ENCODE assay signal across 12 mouse cellular contexts in genomic region chr1:133296376-133296775, GRCm38 (mm10). TPM values are rescaled to one million over a fixed set of nuclear protein-coding genes. Genes with fewer than 3 reads are reported as not detected.
DNase-seq lines count a peak whose midpoint lies in the region; ATAC-seq and TF ChIP-seq lines count a peak whose summit lies in the region.
"Had no signal": no experiment of that assay in that cellular context is flagged by ENCODE, and none has a peak within 500 bp of the region (broad histone marks: within the 10 kb centered on the region; RNA-seq: fewer than 3 reads in every experiment).

No protein-coding gene starts in this region.

- H3K27me3 ChIP-seq in megakaryocyte, embryonic 14.5 days (replicated peaks), result peaks cover 84% of the 10 kb centered on the region
- H3K27me3 ChIP-seq in embryonic facial prominence, embryonic 14.5 days (replicated peaks; ENCODE audit: control insufficient read depth, insufficient read depth, low read length), result 0 out of 2 replicates have a peak, but pooled peaks cover 4% of the 10 kb centered on the region
- H3K27me3 ChIP-seq in thymus, adult 2 months (ENCODE audit: control insufficient read depth, insufficient read depth, low read length), result no peaks in the 10 kb centered on the region
- H3K27me3 ChIP-seq: heart, embryonic 13.5 days had no signal

- H3K27ac ChIP-seq in embryonic facial prominence, embryonic 14.5 days (replicated peaks; ENCODE audit: low read depth, low read length), result no peak overlapping the region
- no peak overlapping the region for H3K27ac ChIP-seq in thymus, adult 2 months (ENCODE audit: control insufficient read depth, insufficient read depth, low read length)
- H3K27ac ChIP-seq: heart, embryonic 13.5 days had no signal

- intact Hi-C loops in heart, postnatal 36 days (cut with DNase I), result loop anchor here (2.0 kb wide), 1 partner anchor 70 kb away; no protein-coding TSS in a partner anchor

- no peak for TF ChIP-seq CTCF in thymus, adult 2 months (IDR thresholded peaks at IDR 0.05; ENCODE audit: borderline replicate concordance, control insufficient read depth, extremely low read depth, insufficient read depth, low read length, poor library complexity)

- no peaks in the 10 kb centered on the region for H3K9me3 ChIP-seq in megakaryocyte, embryonic 14.5 days
- H3K9me3 ChIP-seq in embryonic facial prominence, embryonic 14.5 days (ENCODE audit: control insufficient read depth, low read length), result no peaks in the 10 kb centered on the region
- H3K9me3 ChIP-seq: G1E; heart, embryonic 13.5 days had no signal

- no peak overlapping the region for H3K9ac ChIP-seq in embryonic facial prominence, embryonic 14.5 days (ENCODE audit: low read depth, low read length)
- H3K9ac ChIP-seq: heart, embryonic 13.5 days had no signal

- peak overlapping the region; percentile 12 for H3K4me3 ChIP-seq in megakaryocyte, embryonic 14.5 days (replicated peaks)
- H3K4me3 ChIP-seq in embryonic facial prominence, embryonic 14.5 days (ENCODE audit: low read depth, low read length), result no peak overlapping the region
- H3K4me3 ChIP-seq in thymus, adult 2 months (ENCODE audit: control insufficient read depth, insufficient read depth, low read length), result no peak overlapping the region
- H3K4me3 ChIP-seq: heart, embryonic 13.5 days had no signal

- H3K36me3 ChIP-seq in megakaryocyte, embryonic 14.5 days (replicated peaks; ENCODE audit: low read length), result no peaks in the 10 kb centered on the region
- no peaks in the 10 kb centered on the region for H3K36me3 ChIP-seq in embryonic facial prominence, embryonic 14.5 days (ENCODE audit: control insufficient read depth, insufficient read depth, low read length)
- no peaks in the 10 kb centered on the region for H3K36me3 ChIP-seq in thymus, adult 2 months (ENCODE audit: control insufficient read depth, insufficient read depth, low read length)
- H3K36me3 ChIP-seq: G1E had no signal

- DNase-seq in embryonic facial prominence, embryonic 14.5 days (ENCODE audit: low spot score), result peak; percentile 58
- peak; percentile 54 to 66 for DNase-seq in heart, postnatal 36 days
- peak; percentile 66 for DNase-seq in testis, postnatal 10 days (ENCODE audit: low spot score)
- DNase-seq in thymus, adult 2 months, result no peak
- no peak for DNase-seq in thymus, adult 18-20 months
- DNase-seq in urinary bladder, adult 2 months (ENCODE audit: low spot score), result no peak

- 64% methylated on average over 9 of the region's 9 CpGs for WGBS in embryonic facial prominence, embryonic 14.5 days
- WGBS in thymus, adult 2 months, result 95% methylated on average over 9 of the region's 9 CpGs

- no peak overlapping the region for H3K4me2 ChIP-seq in embryonic facial prominence, embryonic 14.5 days (ENCODE audit: low read depth, low read length)
- H3K4me2 ChIP-seq: heart, embryonic 13.5 days; midbrain, embryonic 11.5 days had no signal

- peaks cover 16% of the 10 kb centered on the region for H3K4me1 ChIP-seq in megakaryocyte, embryonic 14.5 days
- peaks cover 14% of the 10 kb centered on the region; the same call in 1 of the 2 replicates for H3K4me1 ChIP-seq in embryonic facial prominence, embryonic 14.5 days (ENCODE audit: control insufficient read depth, insufficient read depth, low read length)
- no peaks in the 10 kb centered on the region for H3K4me1 ChIP-seq in thymus, adult 2 months (replicated peaks; ENCODE audit: control insufficient read depth, insufficient read depth, low read length)

- ATAC-seq in megakaryocyte, adult 5-6 weeks (ENCODE audit: poor library complexity, severe bottlenecking), result no peak
- ATAC-seq in embryonic facial prominence, embryonic 14.5 days (ENCODE audit: low read depth), result peak; percentile 56

- no peak for TF ChIP-seq POLR2A in thymus, adult 2 months (IDR thresholded peaks at IDR 0.05; ENCODE audit: control insufficient read depth, extremely low read depth, insufficient read depth, low read length, poor library complexity)

RNA-seq across cellular contexts. Expression of gene Golt1a, which starts 13.2 kb away (rescaled TPM):
- not detected in 2 replicates for polyA plus RNA-seq in megakaryocyte, embryonic 14.5 days (2012; ENCODE audit: insufficient read depth, low replicate concordance)
- total RNA-seq in megakaryocyte, adult 5-6 weeks (2015), result not detected in 2 replicates
- not detected in 2 replicates for total RNA-seq in megakaryocyte, adult 5-6 weeks (2017)
- not detected in 2 replicates for polyA plus RNA-seq in embryonic facial prominence, embryonic 14.5 days (2014; fragmentation: Nextera tagmentation; extraction: Ambion mirVana)
- total RNA-seq in heart, postnatal 36 days (2021), result not detected
- polyA plus RNA-seq in thymus, adult 2 months (2012; rRNA removed), result 0.07 TPM in 1 of 2 replicates, not detected in the other
- polyA plus RNA-seq in urinary bladder, adult 2 months (2012; rRNA removed), result 1.7 and 1.9 TPM in 2 replicates
- total RNA-seq: G1E had no signal
- polyA plus RNA-seq: G1E; midbrain, embryonic 11.5 days had no signal

RNA-seq across cellular contexts. Expression of gene Kiss1, which starts 25.3 kb away (rescaled TPM):
- polyA plus RNA-seq in megakaryocyte, embryonic 14.5 days (2012; ENCODE audit: insufficient read depth, low replicate concordance), result not detected in 2 replicates
- not detected in 2 replicates for total RNA-seq in megakaryocyte, adult 5-6 weeks (2015)
- total RNA-seq in megakaryocyte, adult 5-6 weeks (2017), result not detected in 2 replicates
- not detected in 2 replicates for polyA plus RNA-seq in embryonic facial prominence, embryonic 14.5 days (2014; fragmentation: Nextera tagmentation; extraction: Ambion mirVana)
- total RNA-seq in heart, postnatal 36 days (2021), result not detected
- 0.37 TPM in 1 of 2 replicates, not detected in the other for polyA plus RNA-seq in thymus, adult 2 months (2012; rRNA removed)
- not detected in 2 replicates for polyA plus RNA-seq in urinary bladder, adult 2 months (2012; rRNA removed)
- total RNA-seq: G1E; left cerebral cortex, adult 8-10 months had no signal
- polyA plus RNA-seq: G1E; heart, embryonic 13.5 days; midbrain, embryonic 11.5 days had no signal

RNA-seq across cellular contexts. Expression of gene Ren1, which starts 53.9 kb away (rescaled TPM):
- polyA plus RNA-seq in megakaryocyte, embryonic 14.5 days (2012; ENCODE audit: insufficient read depth, low replicate concordance), result not detected in 2 replicates
- not detected in 2 replicates for total RNA-seq in megakaryocyte, adult 5-6 weeks (2015)
- total RNA-seq in megakaryocyte, adult 5-6 weeks (2017), result not detected in 2 replicates
- 5.9 and 6.6 TPM in 2 replicates for polyA plus RNA-seq in embryonic facial prominence, embryonic 14.5 days (2014; fragmentation: Nextera tagmentation; extraction: Ambion mirVana)
- under 1 TPM in 1 of 2 experiments, not detected in 1; 0.22 TPM for total RNA-seq in heart, postnatal 36 days (2021)
- 0.22 and 0.65 TPM in 2 replicates for polyA plus RNA-seq in thymus, adult 2 months (2012; rRNA removed)
- 0.07 and 0.22 TPM in 2 replicates for polyA plus RNA-seq in urinary bladder, adult 2 months (2012; rRNA removed)
- total RNA-seq: G1E; left cerebral cortex, adult 8-10 months had no signal
- polyA plus RNA-seq: G1E; midbrain, embryonic 11.5 days had no signal

Comparison
In these comparisons a context has a peak if more than half of its experiments do, and no peak if none do; other contexts are left out.
1. DNase-seq: peak in embryonic facial prominence, embryonic 14.5 days (single experiment), heart, postnatal 36 days (2 of 2) and testis, postnatal 10 days (single experiment); none in thymus, adult 2 months (single experiment), thymus, adult 18-20 months (0 of 2) and urinary bladder, adult 2 months (single experiment).